Mouse (Mus musculus): Measurements from ENCODE around the gene Cdk12.

GRCm38 (mm10) chr11:98287961-98288360, 85.1 kb downstream of the Cdk12 start:
- TF ChIP-seq CTCF (IDR thresholded peaks at IDR 0.05; ENCODE audit: borderline replicate concordance, extremely low read depth, insufficient read depth, insufficient read length) (no peak), POLR2A (IDR thresholded peaks at IDR 0.05; ENCODE audit: borderline replicate concordance, extremely low read depth, insufficient read depth, insufficient read length, poor library complexity, severe bottlenecking) (no peak)
